Mouse (Mus musculus) right cerebral cortex, adult 18-20 months (tissue): ENCODE measurements at regions not wholly inside any gene's neighbourhood (a gene's known extent, or its start where the extent isn't known, plus 50 kb on each side); places are given as distances from the start of the nearest gene placed in this dataset.

Experiments
- DNase-seq: peaks from one replicate; pipeline ENCODE4 v3.0.0; 2022; ENCODE audit warnings: mixed read lengths

DNA sequence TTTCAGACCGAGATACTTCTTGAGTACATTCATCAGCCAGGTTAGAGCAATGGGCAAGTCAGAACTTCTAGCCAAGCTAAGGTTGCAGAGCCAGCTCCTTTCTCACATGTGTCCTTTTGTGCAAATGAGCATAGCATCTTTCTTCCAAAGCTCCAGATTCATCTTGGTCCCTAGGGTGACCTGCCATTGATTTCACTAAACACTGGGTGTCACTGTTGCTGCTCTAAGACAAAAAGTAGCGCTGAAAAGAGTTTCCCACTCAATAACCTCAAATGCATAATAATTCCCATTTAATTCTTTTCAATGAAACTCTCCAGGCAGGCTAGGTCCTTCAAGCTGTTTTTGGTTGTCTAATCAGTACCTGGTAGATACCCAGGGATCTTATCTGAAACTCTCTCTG, 688.6 kb upstream of the BB014433 start:
- DNase-seq, result peak; percentile 17

DNA sequence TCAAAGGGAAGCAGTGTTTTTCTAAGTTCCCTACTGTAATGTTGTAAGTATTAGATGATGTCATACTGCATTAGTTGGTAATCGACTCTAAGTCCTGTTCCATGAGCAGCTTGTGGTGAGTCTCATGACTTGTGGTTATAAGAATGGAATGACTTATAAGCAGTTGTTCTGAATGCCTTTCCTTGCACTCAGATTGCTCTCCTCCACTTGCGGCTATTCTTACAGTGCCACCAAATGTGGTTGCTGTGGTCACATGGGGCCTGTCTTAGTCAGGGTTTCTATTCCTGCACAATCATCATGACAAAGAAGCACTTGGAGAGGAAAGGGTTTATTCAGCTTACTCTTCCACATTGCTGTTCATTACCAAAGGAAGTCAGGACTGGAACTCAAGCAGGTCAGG, 685.4 kb upstream of the BB014433 start:
- no peak for DNase-seq

DNA sequence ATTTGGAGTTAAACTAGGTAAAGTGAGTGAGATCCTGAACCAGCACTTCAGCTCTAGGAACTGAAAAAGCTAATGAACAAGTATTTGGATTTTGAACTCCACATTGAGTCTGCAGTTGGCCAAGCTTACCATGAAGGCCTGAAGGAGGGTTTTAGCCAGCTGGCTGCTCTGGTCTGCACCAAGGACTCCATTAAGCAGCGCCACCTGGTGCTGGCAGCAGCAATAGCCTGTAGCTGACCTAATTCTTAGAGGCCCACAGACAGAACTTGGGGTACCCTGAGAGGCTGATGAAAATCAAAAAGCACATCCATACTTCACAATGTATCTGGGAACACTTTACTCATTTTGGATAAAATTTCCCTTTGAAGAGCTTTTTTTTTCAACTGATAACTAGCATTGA, 683.2 kb upstream of the BB014433 start:
- DNase-seq, result peak; percentile 66

DNA sequence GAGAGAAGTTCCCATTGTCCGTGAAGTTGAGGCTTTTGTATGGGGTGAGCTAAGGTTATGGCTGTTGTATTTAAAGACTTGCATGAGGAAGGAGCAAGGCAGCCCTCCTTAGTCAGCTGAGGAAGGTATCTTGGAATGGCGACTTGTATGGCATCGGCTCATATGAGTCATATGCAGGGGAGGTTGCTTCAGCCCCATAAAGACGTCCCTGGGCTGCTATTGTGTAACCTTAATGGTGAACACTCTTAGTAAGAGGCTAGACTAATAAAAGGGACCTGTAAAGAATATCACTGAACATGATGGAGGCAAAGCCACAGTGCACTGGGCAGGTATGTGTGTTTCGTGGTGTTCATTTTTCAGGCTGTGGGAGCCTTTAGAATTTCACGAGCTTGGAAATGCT, 680.4 kb upstream of the BB014433 start:
- DNase-seq, result no peak
